Mouse (Mus musculus) kidney, embryonic 15.5 days (tissue): Measurements from ENCODE around the gene Xpa. TPM values are rescaled to one million over a fixed set of nuclear protein-coding genes. Genes with fewer than 3 reads are reported as not detected.

Experiments used
- ATAC-seq: fragments of 200-750 bp; cut with Nextera tagmentation; replicated peaks from 2 replicates; pipeline ENCODE4 v1.8.0; 2017; ENCODE audit warnings: moderate TSS enrichment; ENCODE audit not compliant: low FRiP score
- H3K27ac ChIP-seq: fragments of 300-500 bp; sonication (generic); 2 replicates; pipeline ENCODE4 v1.5.1; 2015; ENCODE audit warnings: mild to moderate bottlenecking, inconsistent platforms
- H3K27me3 ChIP-seq: fragments of 300-500 bp; sonication (generic); 2 replicates; pipeline ENCODE4 v1.6.1; 2015; ENCODE audit warnings: inconsistent platforms
- H3K36me3 ChIP-seq: fragments of 300-500 bp; sonication (generic); 2 replicates; pipeline ENCODE4 v1.6.1; 2015; ENCODE audit warnings: inconsistent platforms
- H3K4me1 ChIP-seq: fragments of 300-500 bp; sonication (generic); 2 replicates; pipeline ENCODE4 v1.6.1; 2015; ENCODE audit warnings: inconsistent platforms
- H3K4me2 ChIP-seq: fragments of 300-500 bp; sonication (generic); 2 replicates; pipeline ENCODE4 v1.6.1; 2015; ENCODE audit warnings: moderate library complexity, mild to moderate bottlenecking, inconsistent platforms
- H3K4me3 ChIP-seq: fragments of 300-500 bp; sonication (generic); replicated peaks from 2 replicates; pipeline ENCODE4 v1.5.1; 2015; ENCODE audit warnings: mild to moderate bottlenecking, inconsistent platforms
- H3K9ac ChIP-seq: fragments of 300-500 bp; sonication (generic); 2 replicates; pipeline ENCODE4 v1.6.1; 2015; ENCODE audit warnings: mild to moderate bottlenecking, inconsistent platforms
- H3K9me3 ChIP-seq: fragments of 300-500 bp; sonication (generic); replicated peaks from 2 replicates; pipeline ENCODE4 v1.6.1; 2016; ENCODE audit warnings: inconsistent platforms
- WGBS: fragments of 180-500 bp; shearing (Covaris S2); methylation state at CpG from one replicate; pipeline ENCODE4 v1.1.7; 2015; ENCODE audit warnings: mixed read lengths; 5-methylcytosine and 5-hydroxymethylcytosine counted together
- polyA plus RNA-seq: library from polyadenylated mRNA; unstranded; fragments of >200 nt; fragmentation: Nextera tagmentation; extraction: Ambion mirVana; gene quantifications from 2 replicates; pipeline ENCODE4 v1.2.1, GENCODE M21; 2015

The Xpa gene
- polyA plus RNA-seq, 1 experiment from 2014 or later, result 21.0 TPM

DNA sequence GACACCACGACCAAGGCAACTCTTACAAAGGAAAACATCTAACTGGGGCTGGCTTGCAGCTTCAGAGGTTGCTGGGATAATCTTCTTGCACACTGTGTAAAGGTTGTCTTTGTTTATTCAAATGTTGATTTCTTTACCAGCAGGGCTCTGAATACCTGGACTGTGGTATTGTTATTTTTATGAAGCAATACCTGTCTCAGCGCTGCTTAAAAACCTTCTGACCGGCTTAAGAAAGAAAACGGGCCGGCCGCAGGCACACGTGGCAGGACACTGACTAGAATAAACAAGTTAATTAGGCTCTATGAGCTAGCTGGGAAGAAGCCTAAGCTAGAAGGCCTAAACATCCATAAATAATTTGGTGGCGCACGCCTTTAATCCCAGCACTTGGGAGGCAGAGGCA, 10.2 kb downstream of the Xpa start:
- Histone ChIP-seq H3K27ac (no peak overlapping the region), H3K4me3 (no peak overlapping the region), H3K9me3 (no peaks in the 10 kb centered on the region), H3K4me2 (no peak overlapping the region), H3K36me3 (peaks cover 86% of the 10 kb centered on the region), H3K9ac (no peak overlapping the region), H3K4me1 (no peaks in the 10 kb centered on the region), H3K27me3 (no peaks in the 10 kb centered on the region)
- ATAC-seq, result no peak
- WGBS, result 85% methylated on average over 9 of the region's 9 CpGs

DNA sequence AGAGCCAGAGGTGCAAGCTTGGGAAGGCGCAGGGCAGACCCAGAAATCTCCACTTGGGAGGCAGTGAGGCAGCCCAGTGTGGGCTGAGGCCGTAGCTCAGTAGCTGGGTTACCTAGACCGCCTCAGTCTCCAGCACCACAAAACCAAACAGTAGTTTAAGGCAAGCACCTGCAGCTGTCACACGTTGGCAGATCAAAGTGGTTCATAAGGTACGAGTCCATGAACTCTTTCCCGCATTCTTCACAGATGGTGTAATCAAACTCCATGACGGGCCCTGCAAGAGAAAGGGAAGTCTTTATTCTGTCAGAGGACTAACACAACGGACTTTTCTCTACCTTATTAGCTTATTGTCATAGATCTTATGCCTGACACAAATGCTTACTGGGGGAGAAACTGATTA, 10.7 kb downstream of the Xpa start:
- Histone ChIP-seq H3K4me1 (no peaks in the 10 kb centered on the region), H3K9me3 (no peaks in the 10 kb centered on the region), H3K4me3 (no peak overlapping the region), H3K27ac (no peak overlapping the region), H3K9ac (no peak overlapping the region), H3K27me3 (no peaks in the 10 kb centered on the region), H3K36me3 (peaks cover 85% of the 10 kb centered on the region), H3K4me2 (no peak overlapping the region)
- 53% methylated on average over 8 of the region's 8 CpGs for WGBS
- no peak for ATAC-seq

DNA sequence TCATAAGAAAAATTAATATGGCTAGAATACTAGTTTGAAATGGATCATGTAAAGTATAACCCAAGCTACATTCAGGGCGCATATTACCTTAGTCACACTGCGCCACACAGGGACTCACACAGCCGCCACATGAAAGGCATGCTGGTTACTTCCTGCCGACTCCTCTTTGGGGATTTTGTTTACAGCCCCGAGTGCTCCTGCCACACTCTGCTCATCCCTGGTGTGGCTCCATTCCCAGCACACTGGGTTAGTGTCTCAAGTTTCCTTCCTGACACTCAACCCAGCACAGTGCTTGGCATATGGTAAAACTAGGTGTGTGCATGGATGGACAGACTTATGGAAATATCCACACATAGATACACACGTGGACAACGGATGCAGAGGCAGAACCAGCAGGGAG, 13.9 kb downstream of the Xpa start:
- Histone ChIP-seq H3K4me3 (no peak overlapping the region), H3K4me1 (no peaks in the 10 kb centered on the region), H3K9me3 (no peaks in the 10 kb centered on the region), H3K27ac (no peak overlapping the region), H3K4me2 (no peak overlapping the region), H3K27me3 (no peaks in the 10 kb centered on the region), H3K36me3 (peaks cover 89% of the 10 kb centered on the region), H3K9ac (no peak overlapping the region)
- no peak for ATAC-seq
- 77% methylated on average over 7 of the region's 7 CpGs for WGBS

DNA sequence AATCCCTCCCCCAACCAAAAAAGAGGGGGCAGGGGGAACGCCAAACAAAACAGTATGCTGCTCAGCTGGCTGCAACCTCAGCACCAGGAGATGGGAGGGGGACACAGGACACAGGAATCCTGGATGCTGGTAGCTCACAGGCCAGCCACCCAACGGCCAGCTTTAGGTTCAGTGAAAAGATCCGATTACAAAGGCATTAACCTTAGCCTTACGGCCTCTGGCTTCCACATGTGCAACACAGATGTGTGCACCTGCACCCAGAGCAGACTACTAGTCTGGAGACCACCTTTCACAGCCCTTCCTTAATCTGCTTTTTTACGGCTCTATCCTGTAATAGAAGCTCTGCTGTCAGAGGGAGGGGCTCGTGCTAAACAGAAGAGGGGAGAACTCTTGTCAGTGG, 14.9 kb downstream of the Xpa start:
- 43% methylated on average over 6 of the region's 6 CpGs for WGBS
- Histone ChIP-seq H3K36me3 (peaks cover 95% of the 10 kb centered on the region), H3K9me3 (no peaks in the 10 kb centered on the region), H3K4me3 (no peak overlapping the region), H3K9ac (no peak overlapping the region), H3K4me2 (no peak overlapping the region), H3K4me1 (no peaks in the 10 kb centered on the region), H3K27me3 (no peaks in the 10 kb centered on the region), H3K27ac (no peak overlapping the region)
- ATAC-seq, result no peak

DNA sequence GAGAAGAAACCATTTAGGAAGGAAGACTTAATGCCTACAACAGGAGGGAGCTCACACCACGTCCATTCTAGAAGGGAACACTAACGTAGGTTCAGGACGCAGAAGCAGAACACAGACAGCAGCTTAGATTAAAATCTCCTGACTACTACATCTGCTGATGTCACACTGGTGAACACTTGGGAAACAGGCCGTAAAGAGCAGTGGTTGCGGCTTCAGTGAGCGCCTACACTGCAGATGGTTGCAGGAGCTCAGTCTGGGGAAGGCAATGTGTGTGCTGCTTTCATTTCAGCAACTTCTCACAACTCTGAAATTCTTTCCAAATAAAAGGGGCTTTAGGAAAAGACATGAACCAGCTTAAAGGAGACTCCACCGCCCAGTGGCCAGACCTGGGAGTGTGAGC, 18.6 kb downstream of the Xpa start:
- peaks cover 95% of the 10 kb centered on the region for H3K36me3 ChIP-seq
- H3K27me3 ChIP-seq, result no peaks in the 10 kb centered on the region
- no peak overlapping the region for H3K27ac ChIP-seq
- H3K4me3 ChIP-seq, result no peak overlapping the region
- no peak overlapping the region for H3K4me2 ChIP-seq
- no peak overlapping the region for H3K9ac ChIP-seq
- no peaks in the 10 kb centered on the region for H3K4me1 ChIP-seq
- WGBS, result 85% methylated on average over 7 of the region's 7 CpGs
- ATAC-seq, result no peak
- H3K9me3 ChIP-seq, result no peaks in the 10 kb centered on the region

DNA sequence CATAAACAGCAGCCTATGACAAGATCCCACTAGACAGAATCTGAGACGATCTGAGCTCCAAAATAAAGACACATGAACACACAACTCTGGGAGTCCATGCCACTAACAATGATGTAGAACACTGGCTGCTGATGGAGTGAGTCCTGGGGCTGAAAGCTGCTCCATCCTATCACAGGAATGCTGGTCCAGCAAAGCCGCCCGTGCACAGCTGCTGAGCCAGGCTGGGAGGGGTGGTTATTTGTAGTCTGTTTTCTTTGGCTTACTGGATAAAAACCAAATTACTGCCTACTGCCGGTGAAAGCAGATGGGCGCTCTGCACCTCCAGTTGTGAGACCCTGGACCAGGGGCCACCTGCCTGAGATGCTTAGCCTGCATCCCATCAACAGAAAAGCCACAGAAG, 19.1 kb downstream of the Xpa start:
- Histone ChIP-seq H3K9ac (no peak overlapping the region), H3K4me3 (no peak overlapping the region), H3K27ac (no peak overlapping the region), H3K9me3 (no peaks in the 10 kb centered on the region), H3K27me3 (no peaks in the 10 kb centered on the region), H3K36me3 (peaks cover 95% of the 10 kb centered on the region), H3K4me2 (no peak overlapping the region), H3K4me1 (no peaks in the 10 kb centered on the region)
- 81% methylated on average over 5 of the region's 5 CpGs for WGBS
- ATAC-seq, result no peak

DNA sequence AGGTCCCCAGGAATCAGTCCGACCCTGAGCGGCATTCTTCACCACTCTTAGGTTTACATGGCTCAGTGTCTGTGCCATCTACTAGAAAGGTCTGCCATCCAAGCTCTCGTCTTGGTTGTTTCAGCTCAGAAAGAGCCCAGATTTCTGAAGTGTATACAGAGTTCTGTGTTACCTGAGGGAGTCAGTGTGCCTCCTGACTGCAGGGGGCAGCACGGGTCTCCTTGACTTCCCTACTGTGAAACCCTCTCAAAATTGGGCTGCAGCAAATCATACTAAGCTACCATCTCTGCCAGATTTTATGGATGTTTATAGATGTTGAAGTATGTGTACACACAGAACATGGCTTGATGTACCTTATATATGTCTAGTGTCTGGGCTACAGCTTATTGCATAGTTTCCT, 19.8 kb downstream of the Xpa start:
- no peaks in the 10 kb centered on the region for H3K27me3 ChIP-seq
- no peaks in the 10 kb centered on the region for H3K4me1 ChIP-seq
- no peaks in the 10 kb centered on the region for H3K9me3 ChIP-seq
- H3K36me3 ChIP-seq, result peaks cover 95% of the 10 kb centered on the region
- no peak overlapping the region for H3K4me3 ChIP-seq
- ATAC-seq, result no peak
- 88% methylated on average over 4 of the region's 4 CpGs for WGBS
- H3K9ac ChIP-seq, result no peak overlapping the region
- H3K4me2 ChIP-seq, result no peak overlapping the region
- no peak overlapping the region for H3K27ac ChIP-seq

DNA sequence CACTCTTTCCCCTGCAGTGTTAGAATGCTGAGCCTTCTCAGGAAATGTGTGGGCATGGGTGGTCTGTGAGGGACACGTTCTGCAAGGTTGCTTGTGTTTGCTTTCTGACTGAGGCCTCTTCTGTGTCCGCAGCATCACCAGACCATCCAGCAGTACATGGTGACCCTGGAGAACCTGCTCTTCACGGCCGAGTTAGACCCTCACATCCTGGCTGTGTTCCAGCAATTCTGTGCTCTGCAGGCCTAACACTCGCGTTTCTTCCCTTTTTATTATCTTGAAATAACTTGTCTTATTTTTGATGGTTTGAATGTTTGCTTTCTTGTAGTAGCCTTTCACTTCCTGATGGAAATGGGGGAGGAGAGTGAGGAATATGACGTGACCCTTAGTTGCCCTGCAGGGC, 24.4 kb downstream of the Xpa start:
- Histone ChIP-seq H3K27me3 (no peaks in the 10 kb centered on the region), H3K4me2 (no peak overlapping the region), H3K36me3 (peaks cover 98% of the 10 kb centered on the region), H3K4me1 (no peaks in the 10 kb centered on the region), H3K9me3 (no peaks in the 10 kb centered on the region), H3K4me3 (no peak overlapping the region), H3K9ac (no peak overlapping the region), H3K27ac (no peak overlapping the region)
- ATAC-seq, result no peak
- WGBS, result 64% methylated on average over 7 of the region's 7 CpGs

DNA sequence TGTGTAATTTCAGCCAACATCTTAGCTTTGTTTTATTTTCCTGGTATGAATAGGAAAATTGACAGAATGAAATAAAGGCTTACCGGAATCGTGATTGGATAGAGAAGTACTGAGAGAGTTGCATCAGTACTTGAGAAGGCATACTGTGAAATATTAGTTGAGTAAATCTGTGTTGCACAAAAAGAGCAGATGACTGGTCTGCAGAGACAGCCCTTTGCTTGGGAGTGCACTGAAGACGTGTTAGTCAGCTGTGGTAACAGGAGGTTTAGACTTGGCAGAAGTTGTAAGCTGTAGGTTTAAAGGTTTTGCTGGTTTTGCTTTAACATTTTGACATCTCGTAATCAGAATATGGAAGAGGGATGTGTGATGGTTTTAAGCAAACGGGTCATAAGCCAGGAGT, 30.3 kb downstream of the Xpa start:
- H3K4me3 ChIP-seq, result no peak overlapping the region
- no peak for ATAC-seq
- H3K36me3 ChIP-seq, result peaks cover 96% of the 10 kb centered on the region
- H3K27me3 ChIP-seq, result no peaks in the 10 kb centered on the region
- WGBS, result 93% methylated on average over 5 of the region's 5 CpGs
- no peaks in the 10 kb centered on the region for H3K9me3 ChIP-seq
- no peak overlapping the region for H3K9ac ChIP-seq
- no peaks in the 10 kb centered on the region for H3K4me1 ChIP-seq
- no peak overlapping the region for H3K4me2 ChIP-seq
- no peak overlapping the region for H3K27ac ChIP-seq

DNA sequence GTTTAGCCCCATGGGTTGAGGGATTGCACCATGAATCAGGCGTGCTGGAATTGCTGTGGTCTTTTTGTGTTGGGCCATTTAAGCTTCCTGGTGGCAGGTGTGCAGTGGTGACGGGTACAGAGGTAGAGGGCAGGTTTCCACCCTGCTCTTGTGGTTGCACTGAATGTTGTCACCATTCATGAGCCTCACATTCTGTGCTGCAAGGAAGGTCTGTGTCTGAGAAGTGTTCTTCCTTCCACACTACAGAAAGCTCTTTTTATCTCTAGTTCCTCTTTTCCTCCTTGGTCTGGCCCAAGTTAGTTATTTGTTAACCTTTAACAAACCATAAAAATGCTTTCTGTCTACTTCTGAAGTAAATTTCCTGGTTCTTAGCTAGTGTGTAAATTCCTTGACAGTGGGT, 32.1 kb downstream of the Xpa start:
- 83% methylated on average over 2 of the region's 2 CpGs for WGBS
- H3K4me2 ChIP-seq, result no peak overlapping the region
- no peaks in the 10 kb centered on the region for H3K9me3 ChIP-seq
- no peaks in the 10 kb centered on the region for H3K4me1 ChIP-seq
- H3K4me3 ChIP-seq, result no peak overlapping the region
- no peak overlapping the region for H3K9ac ChIP-seq
- H3K27ac ChIP-seq, result peak overlapping the region; percentile 23; the same call in 1 of the 2 replicates
- ATAC-seq, result no peak
- no peaks in the 10 kb centered on the region for H3K27me3 ChIP-seq
- peaks cover 94% of the 10 kb centered on the region for H3K36me3 ChIP-seq

DNA sequence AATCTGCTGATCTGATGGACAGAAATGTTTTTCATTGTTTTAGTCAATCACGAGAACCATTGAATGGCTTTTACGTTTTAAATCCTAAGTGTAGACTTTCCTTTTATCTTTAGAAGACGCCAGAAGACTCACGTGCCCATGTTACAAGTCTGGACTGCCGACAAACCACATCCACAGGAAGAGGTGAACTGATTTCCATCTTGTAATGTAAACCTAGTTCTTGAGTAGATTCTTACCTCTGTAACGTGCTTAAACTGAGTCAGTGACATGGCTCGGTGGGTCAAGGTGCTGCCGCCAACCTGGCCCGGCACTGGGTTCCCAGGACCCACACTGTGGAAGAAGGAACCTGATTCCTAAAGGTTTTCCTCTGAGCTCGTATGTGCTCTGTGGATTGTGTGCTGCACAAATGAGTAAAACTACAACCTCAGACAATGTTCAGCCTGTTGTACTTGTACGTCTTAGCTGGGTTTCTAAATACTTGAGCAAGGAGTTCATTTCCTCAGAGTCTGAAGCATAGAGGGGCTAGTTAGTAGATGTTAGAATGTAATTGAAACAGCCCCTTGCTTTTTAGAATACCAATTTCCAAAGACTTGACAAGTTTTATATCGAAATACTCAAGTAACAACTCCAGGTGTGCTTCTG, 44.1 kb downstream of the Xpa start:
- 93% methylated on average over 12 of the region's 12 CpGs for WGBS
- Histone ChIP-seq H3K9ac (no peak overlapping the region), H3K36me3 (peaks cover 95% of the 10 kb centered on the region), H3K27me3 (no peaks in the 10 kb centered on the region), H3K4me3 (no peak overlapping the region), H3K4me1 (no peaks in the 10 kb centered on the region), H3K27ac (no peak overlapping the region), H3K9me3 (no peaks in the 10 kb centered on the region), H3K4me2 (no peak overlapping the region)
- ATAC-seq, result no peak

DNA sequence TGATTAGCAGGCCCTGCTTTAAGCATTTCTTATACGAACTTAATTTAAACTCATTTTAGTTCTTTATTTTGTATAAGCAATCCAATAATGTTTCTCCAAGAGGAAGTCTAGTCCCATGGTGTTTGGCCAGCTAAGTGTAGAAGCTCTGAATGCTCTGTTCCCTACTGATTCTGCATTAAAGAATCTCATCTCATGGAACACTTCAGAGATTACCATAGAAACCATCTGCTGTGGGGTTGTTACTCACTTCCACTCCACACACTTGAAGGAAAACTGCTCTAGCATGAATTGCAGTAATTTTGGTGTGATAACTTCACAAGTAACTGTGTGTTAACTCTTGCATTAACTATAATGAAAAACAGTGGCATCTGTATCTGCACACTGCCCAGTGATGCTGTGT, 49.2 kb downstream of the Xpa start:
- H3K9ac ChIP-seq, result no peak overlapping the region
- peaks cover 66% of the 10 kb centered on the region for H3K36me3 ChIP-seq
- no peaks in the 10 kb centered on the region for H3K9me3 ChIP-seq
- H3K4me1 ChIP-seq, result no peaks in the 10 kb centered on the region
- no peak overlapping the region for H3K4me2 ChIP-seq
- H3K27me3 ChIP-seq, result no peaks in the 10 kb centered on the region
- ATAC-seq, result no peak
- no peak overlapping the region for H3K27ac ChIP-seq
- H3K4me3 ChIP-seq, result no peak overlapping the region
- 87% methylated on average over 1 of the region's 1 CpGs for WGBS

DNA sequence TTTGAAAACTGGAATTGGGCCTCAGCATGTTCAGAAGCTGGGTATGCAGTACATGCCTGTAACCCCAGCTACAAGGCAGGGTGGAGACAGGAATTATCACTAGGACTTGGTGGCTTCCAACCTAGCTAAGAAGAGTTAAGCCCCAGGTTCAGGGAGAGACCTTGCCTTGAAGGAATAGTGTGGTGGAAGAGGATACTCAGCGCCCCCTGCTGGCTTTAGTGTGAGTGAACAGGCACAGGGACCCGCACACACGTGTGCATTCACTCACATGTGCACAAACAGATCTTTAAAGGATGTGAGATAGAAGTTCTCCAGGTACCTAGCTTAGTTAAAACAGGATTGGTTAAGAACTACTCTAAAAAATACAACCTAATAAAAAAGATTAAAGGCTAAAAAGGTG, 51.8 kb downstream of the Xpa start:
- no peaks in the 10 kb centered on the region for H3K27me3 ChIP-seq
- H3K27ac ChIP-seq, result no peak overlapping the region
- WGBS, result 77% methylated on average over 3 of the region's 3 CpGs
- no peak overlapping the region for H3K9ac ChIP-seq
- peaks cover 9% of the 10 kb centered on the region for H3K4me1 ChIP-seq
- H3K4me2 ChIP-seq, result no peak overlapping the region
- ATAC-seq, result no peak
- no peak overlapping the region for H3K4me3 ChIP-seq
- peaks cover 42% of the 10 kb centered on the region for H3K36me3 ChIP-seq
- H3K9me3 ChIP-seq, result no peaks in the 10 kb centered on the region
